Mouse (Mus musculus) erythroblast, embryonic 14.5 days (primary cell): ENCODE data around the gene Coro2a. TPM values are rescaled to one million over a fixed set of nuclear protein-coding genes. Genes with fewer than 3 reads are reported as not detected.

ENCODE experiments used
- H3K27me3 ChIP-seq: 2 replicates; pipeline ENCODE4 v1.6.1; 2012; ENCODE audit warnings: inconsistent platforms; ENCODE audit not compliant: control insufficient read depth
- H3K36me3 ChIP-seq: 2 replicates; pipeline ENCODE4 v1.6.1; 2012; ENCODE audit warnings: mild to moderate bottlenecking, inconsistent platforms; ENCODE audit not compliant: control insufficient read depth
- H3K4me1 ChIP-seq: 2 replicates; pipeline ENCODE4 v1.6.1; 2012; ENCODE audit warnings: inconsistent platforms; ENCODE audit not compliant: control insufficient read depth
- H3K4me3 ChIP-seq: replicated peaks from 2 replicates; pipeline ENCODE3; 2012; ENCODE audit warnings: moderate library complexity, mild to moderate bottlenecking, inconsistent platforms
- H3K9me3 ChIP-seq: 2 replicates; pipeline ENCODE4 v1.6.1; 2012; ENCODE audit warnings: low read length, inconsistent platforms, mixed read lengths; ENCODE audit not compliant: control insufficient read depth
- GATA1 ChIP-seq: IDR thresholded peaks from 2 replicates; pipeline ENCODE4 v1.6.1; 2012; ENCODE audit warnings: low read length, inconsistent platforms, mixed read lengths
- TAL1 ChIP-seq: IDR thresholded peaks from 3 replicates; pipeline ENCODE4 v1.6.1; 2012; ENCODE audit warnings: low read length, inconsistent platforms, mixed read lengths
- polyA plus RNA-seq: library from polyadenylated mRNA; stranded (reverse); fragments of >175 nt; gene quantifications from 2 replicates; pipeline ENCODE4 v1.2.3, GENCODE M21; 2012

Coro2a gene
- polyA plus RNA-seq, 1 experiment, result 0.21 TPM

DNA sequence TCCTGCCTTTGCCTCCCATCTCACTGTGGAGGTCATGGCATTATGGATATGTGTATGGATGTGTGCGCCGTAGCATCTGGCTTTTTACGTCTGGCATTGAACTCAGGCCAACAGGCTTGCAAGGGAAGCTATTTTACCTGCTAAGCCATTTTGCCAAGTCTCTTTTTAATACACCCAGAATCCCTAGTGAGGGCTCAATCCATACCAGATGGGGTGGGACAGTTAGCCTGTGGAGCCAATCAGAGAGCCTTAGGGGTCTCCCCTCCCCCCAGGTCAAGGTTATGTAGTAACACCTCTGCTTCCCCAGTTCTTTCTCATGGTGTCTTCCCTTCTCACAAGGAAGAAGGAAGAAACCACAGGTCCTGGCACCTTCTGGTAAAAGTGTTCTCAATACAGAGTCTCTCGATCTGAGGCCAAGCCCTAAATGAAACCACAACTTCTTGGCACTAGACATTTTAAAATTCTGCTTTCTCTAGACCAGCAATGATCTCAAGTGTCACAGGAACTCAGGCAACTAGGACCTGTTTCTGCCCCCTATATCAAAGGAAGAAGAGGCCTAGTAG lies 36.5 kb downstream of the Coro2a start:
- peaks cover 9% of the 10 kb centered on the region for H3K4me1 ChIP-seq
- no peaks in the 10 kb centered on the region for H3K27me3 ChIP-seq
- H3K36me3 ChIP-seq, result no peaks in the 10 kb centered on the region
- TF ChIP-seq GATA1, result no peak
- TF ChIP-seq TAL1, result no peak
- no peak overlapping the region for H3K4me3 ChIP-seq
- H3K9me3 ChIP-seq, result no peaks in the 10 kb centered on the region

- peaks cover 10% of the 10 kb centered on the region for H3K4me1 ChIP-seq
Measured at GRCm38 (mm10) chr4:46564247-46564646, 37.8 kb downstream of the Coro2a start.

GRCm38 (mm10) chr4:46563847-46564246 lies 38.2 kb downstream of the Coro2a start:
- H3K4me1 ChIP-seq, result peaks cover 13% of the 10 kb centered on the region
- no peaks in the 10 kb centered on the region for H3K36me3 ChIP-seq
- no peaks in the 10 kb centered on the region for H3K27me3 ChIP-seq
- no peaks in the 10 kb centered on the region for H3K9me3 ChIP-seq
- no peak overlapping the region for H3K4me3 ChIP-seq
- TF ChIP-seq TAL1 (no peak), GATA1 (no peak)

More at GRCm38 (mm10) chr4:46564247-46564646, 37.8 kb downstream of the Coro2a start:
- Histone ChIP-seq H3K9me3 (no peaks in the 10 kb centered on the region), H3K27me3 (no peaks in the 10 kb centered on the region), H3K4me3 (no peak overlapping the region), H3K36me3 (no peaks in the 10 kb centered on the region)
- TF ChIP-seq GATA1 (no peak), TAL1 (no peak)

GRCm38 (mm10) chr4:46562841-46563240 lies 39.2 kb downstream of the Coro2a start:
- Histone ChIP-seq H3K27me3 (no peaks in the 10 kb centered on the region), H3K4me1 (peaks cover 17% of the 10 kb centered on the region), H3K36me3 (no peaks in the 10 kb centered on the region), H3K4me3 (no peak overlapping the region), H3K9me3 (no peaks in the 10 kb centered on the region)
- no peak for TF ChIP-seq TAL1
- no peak for TF ChIP-seq GATA1

- Histone ChIP-seq H3K27me3 (no peaks in the 10 kb centered on the region), H3K4me1 (peaks cover 17% of the 10 kb centered on the region), H3K9me3 (no peaks in the 10 kb centered on the region), H3K36me3 (no peaks in the 10 kb centered on the region), H3K4me3 (no peak overlapping the region)
- TF ChIP-seq TAL1 (no peak), GATA1 (no peak)
Measured at GRCm38 (mm10) chr4:46562037-46562436, 40.0 kb downstream of the Coro2a start.

- Histone ChIP-seq H3K4me1 (peaks cover 17% of the 10 kb centered on the region), H3K36me3 (no peaks in the 10 kb centered on the region), H3K27me3 (no peaks in the 10 kb centered on the region), H3K9me3 (no peaks in the 10 kb centered on the region), H3K4me3 (no peak overlapping the region)
- no peak for TF ChIP-seq GATA1
- TF ChIP-seq TAL1, result no peak
Measured at GRCm38 (mm10) chr4:46560069-46560705, 41.8 kb downstream of the Coro2a start.

GRCm38 (mm10) chr4:46558672-46559667 lies 43.0 kb downstream of the Coro2a start:
- Histone ChIP-seq H3K27me3 (no peaks in the 10 kb centered on the region), H3K9me3 (no peaks in the 10 kb centered on the region), H3K4me3 (no peak overlapping the region), H3K4me1 (peaks cover 12% of the 10 kb centered on the region), H3K36me3 (no peaks in the 10 kb centered on the region)
- TF ChIP-seq TAL1 (no peak), GATA1 (no peak)

DNA sequence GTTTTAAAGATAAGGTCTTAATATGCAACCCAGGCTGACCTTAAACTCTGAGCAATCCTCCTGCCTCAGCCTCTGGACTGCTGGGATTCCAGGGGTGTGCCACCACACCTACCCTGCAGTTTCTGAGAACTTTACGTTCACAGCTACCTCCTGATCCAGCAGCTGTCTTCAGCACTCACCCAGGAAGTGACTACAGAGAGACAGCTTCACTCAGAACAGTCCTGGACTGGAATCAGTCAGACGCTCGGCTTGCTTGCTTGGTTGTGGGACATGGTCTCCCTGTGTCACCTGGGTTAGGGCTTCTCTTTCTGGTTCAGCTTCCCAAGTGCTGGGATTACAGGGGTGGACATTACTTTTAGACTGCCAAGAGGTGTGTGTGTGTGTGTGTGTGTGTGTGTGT lies 45.1 kb downstream of the Coro2a start:
- Histone ChIP-seq H3K9me3 (no peaks in the 10 kb centered on the region), H3K4me1 (peaks cover 8% of the 10 kb centered on the region), H3K4me3 (no peak overlapping the region), H3K27me3 (no peaks in the 10 kb centered on the region), H3K36me3 (no peaks in the 10 kb centered on the region)
- TF ChIP-seq GATA1 (no peak), TAL1 (no peak)

GRCm38 (mm10) chr4:46555762-46556161 lies 46.2 kb downstream of the Coro2a start:
- H3K4me3 ChIP-seq, result no peak overlapping the region
- H3K4me1 ChIP-seq, result peaks cover 8% of the 10 kb centered on the region
- no peaks in the 10 kb centered on the region for H3K36me3 ChIP-seq

More at GRCm38 (mm10) chr4:46555762-46556161, 46.2 kb downstream of the Coro2a start:
- no peaks in the 10 kb centered on the region for H3K9me3 ChIP-seq
- no peaks in the 10 kb centered on the region for H3K27me3 ChIP-seq
- TF ChIP-seq TAL1 (no peak), GATA1 (no peak)
